Mouse (Mus musculus): ENCODE measurements around the gene Dlg5.

The Dlg5 gene

GRCm38 (mm10) chr14:24232641-24233633 lies 12.8 kb downstream of the Dlg5 start:
- no peak for DNase-seq (ENCODE audit: low spot score)

GRCm38 (mm10) chr14:24228549-24228948 lies 17.2 kb downstream of the Dlg5 start:
- no peak for DNase-seq (ENCODE audit: low spot score)

- DNase-seq (ENCODE audit: low spot score) = no peak
Measured at GRCm38 (mm10) chr14:24227015-24227414, 18.7 kb downstream of the Dlg5 start.

DNA sequence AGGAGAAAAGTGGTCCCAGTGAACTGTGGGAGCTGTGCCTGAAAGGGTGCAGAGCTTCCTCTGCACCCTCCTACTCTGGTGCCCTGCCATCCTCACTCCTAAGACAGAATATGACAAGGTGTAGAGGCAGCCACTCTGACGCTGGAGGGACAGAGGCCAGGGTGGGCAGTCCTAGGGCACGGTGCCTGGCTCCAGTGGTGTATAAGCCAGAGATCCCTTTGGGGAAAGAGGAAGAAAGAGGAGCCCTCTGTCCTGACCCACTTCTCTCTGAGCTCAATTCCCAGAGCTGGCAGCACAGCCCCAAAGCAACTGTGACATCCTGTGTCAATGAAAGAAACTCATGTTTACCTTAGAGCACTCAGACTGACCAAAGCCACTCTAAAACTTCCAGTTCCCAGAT lies 19.4 kb downstream of the Dlg5 start:
- no peak for DNase-seq (ENCODE audit: low spot score)

GRCm38 (mm10) chr14:24222759-24223158 lies 23.0 kb downstream of the Dlg5 start:
- DNase-seq (ENCODE audit: low spot score) = no peak

DNA sequence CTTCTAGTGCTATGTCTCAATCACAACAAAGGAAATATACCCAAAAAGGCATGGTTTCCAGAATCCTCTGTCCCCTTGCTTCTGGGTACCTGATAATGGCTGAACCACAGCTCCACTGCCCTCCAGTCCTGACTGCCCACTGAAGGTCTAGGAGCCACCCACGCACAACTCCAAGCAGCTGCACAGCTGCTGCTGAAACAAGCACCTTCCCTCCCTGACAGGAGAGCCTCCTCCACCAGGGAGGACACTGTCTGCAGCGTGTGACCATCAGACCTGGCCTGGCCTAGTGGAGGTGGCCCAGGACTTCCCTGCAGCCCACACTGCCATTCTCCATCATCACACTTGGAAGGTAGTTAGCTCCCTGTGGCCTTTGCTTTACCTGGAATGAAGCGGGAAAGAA lies 23.4 kb downstream of the Dlg5 start:
- no peak for DNase-seq (ENCODE audit: low spot score)

DNA sequence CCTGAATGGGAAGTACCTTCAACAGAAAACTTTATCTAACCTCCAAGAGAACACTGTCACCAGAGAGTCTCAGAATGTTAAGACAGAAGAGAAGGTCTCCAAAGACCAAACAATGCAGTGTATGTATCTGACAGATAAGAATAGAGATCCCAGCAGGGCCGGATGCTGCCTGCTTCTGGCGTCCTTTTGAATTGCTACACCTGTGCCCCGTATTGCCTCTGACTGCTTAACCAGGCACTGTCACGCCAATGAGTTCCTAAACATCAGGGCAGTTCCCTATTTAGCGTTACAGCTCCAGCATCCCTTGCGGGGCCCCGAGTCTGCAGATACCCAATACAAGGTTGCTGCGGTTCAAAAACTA lies 28.4 kb downstream of the Dlg5 start:
- DNase-seq (ENCODE audit: low spot score) = no peak

DNA sequence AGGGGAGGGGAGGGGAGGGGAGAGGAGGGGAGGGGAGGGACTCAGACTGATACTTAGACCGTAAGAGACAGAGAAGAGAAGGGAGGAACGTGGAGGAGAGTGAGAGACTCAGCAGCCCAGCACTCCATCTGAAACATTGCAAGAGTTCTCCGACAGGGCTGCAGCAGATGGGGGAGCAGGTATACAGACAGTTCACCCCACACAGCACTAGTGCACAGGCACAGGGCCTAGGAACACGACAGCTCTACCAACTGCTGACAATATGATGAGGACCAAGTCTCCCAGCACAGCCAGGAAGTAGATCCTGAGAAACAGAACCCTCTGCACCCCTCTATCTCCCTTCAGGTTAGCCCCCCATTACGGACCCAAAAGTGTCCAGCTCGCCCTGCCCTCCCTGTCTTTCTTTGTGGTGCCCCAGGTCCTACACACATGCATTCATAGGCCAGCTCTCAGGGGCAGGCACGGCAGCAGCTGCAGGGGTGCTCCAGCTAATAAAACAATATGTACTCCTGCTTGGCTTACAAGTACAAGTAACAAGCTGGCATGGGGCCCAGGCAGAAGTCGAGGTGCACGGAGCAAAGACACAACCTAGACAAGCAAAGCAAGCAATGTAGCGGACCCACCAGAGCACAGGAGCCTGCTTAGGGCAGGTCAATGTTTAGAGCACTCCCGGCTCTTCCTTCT lies 28.9 kb downstream of the Dlg5 start:
- DNase-seq (ENCODE audit: low spot score) = no peak

DNA sequence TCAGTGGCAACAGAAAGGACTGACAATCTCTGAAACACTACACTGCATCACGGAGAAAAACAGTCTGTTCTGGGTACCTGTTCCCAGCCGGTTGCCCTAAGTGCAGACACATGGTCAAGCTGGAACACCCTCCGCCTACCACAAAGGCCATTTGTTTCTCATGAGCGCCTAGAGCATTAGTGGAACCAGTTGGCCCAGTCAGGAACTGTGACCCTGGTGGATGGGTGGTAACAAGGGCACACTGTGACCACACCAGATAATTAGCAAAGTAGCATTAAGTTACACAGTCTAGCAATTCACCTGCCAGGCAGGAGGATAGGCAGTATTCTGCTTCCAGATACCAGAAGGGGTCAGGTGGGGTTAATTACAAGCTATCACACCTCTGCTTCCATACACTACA lies 29.7 kb downstream of the Dlg5 start:
- DNase-seq (ENCODE audit: low spot score) = no peak

DNA sequence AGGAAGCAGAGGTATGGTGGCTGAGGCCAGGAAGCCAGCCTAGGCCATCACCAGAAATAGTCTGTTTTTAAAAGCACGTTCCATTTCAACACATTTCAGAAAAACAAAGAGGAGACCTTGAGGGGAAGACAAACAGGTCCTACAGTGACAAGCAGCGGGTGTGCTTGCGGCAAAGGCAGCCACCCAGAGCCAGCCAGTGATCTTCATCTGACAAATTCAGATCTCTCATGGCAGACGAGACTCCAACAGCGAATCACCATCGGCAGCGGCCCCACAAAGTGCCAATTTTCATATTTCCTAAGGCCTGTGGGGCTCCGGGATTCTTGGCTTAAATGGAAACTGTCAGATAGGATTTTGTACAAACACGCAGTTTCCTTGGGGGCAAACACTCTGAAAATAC lies 31.3 kb downstream of the Dlg5 start:
- DNase-seq (ENCODE audit: low spot score) = no peak

GRCm38 (mm10) chr14:24213336-24213735 lies 32.4 kb downstream of the Dlg5 start:
- no peak for DNase-seq (ENCODE audit: low spot score)

GRCm38 (mm10) chr14:24212861-24213260 lies 32.9 kb downstream of the Dlg5 start:
- no peak for DNase-seq (ENCODE audit: low spot score)

GRCm38 (mm10) chr14:24207360-24207752 lies 38.4 kb downstream of the Dlg5 start:
- DNase-seq (ENCODE audit: low spot score) = no peak

- no peak for DNase-seq (ENCODE audit: low spot score)
Measured at GRCm38 (mm10) chr14:24206736-24207359, 38.9 kb downstream of the Dlg5 start.

GRCm38 (mm10) chr14:24206314-24206713 lies 39.4 kb downstream of the Dlg5 start:
- no peak for DNase-seq (ENCODE audit: low spot score)

DNA sequence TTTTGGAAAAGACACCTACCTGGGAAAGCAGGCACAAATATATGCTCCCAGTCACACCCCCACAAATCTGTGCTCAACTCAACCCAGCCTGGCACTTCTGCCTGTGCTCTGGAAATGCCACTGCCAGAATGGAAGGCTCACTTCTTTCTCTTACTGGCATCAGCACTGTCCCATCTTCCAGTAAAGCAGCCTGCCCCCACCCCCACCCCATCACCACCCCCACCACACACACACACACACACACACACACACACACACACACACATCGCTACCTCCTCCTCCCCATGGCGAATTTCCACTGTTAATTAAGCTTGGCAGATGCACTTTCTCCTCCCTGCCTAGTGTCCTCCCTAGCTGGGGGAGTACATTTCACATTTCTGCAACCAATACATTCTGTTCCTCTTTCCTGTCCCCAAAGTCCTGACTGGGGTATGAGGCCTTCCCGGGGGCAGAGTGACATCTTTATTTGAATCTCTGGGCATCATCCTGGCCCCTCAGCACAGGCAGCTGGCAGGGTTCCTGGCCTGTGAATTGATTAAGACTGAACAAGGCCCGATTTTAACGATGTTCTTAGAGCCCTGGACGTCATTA lies 40.3 kb downstream of the Dlg5 start:
- no peak for DNase-seq (ENCODE audit: low spot score)

GRCm38 (mm10) chr14:24203210-24203609 lies 42.5 kb downstream of the Dlg5 start:
- DNase-seq (ENCODE audit: low spot score) = no peak

DNA sequence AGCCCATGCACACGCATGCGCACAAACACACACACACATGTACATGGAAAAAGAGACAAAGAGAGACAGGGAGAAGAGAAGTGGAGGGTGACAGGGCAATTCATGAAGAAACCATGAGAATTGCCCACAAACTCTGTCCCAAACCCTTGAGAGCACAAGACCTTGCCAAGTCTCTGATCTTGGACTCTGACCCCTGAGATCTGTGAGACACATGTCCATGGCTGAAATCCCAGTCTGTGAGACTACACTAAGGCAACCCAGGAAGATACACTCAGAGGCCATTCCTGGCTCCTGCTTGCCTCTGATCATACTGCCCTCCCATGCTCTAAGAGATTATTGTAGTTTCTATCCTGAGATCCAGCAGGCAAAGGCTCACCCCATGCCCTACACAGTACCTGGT lies 44.9 kb downstream of the Dlg5 start:
- no peak for DNase-seq (ENCODE audit: low spot score)

GRCm38 (mm10) chr14:24199732-24200131 lies 46.0 kb downstream of the Dlg5 start:
- no peak for DNase-seq (ENCODE audit: low spot score)

DNA sequence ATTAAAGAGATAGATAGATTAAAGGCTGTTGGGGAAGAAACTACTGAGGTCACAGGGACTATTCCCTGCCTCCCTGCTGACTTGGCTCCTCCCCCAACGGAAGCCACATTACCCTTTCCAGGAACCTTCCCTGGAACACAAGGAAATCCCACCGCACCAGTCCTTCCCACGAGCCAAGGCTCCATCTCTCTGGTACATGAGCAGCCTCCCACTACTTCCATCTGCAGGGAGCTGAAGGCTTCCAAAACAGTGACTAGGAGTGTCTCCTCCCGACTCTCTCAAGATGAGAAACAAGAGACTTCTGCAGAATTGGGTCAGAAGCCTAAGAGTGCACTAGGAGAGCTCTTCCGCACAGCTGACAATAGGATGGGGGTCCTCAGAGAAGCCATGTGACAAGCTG lies 47.9 kb downstream of the Dlg5 start:
- DNase-seq (ENCODE audit: low spot score) = no peak

- no peak for DNase-seq (ENCODE audit: low spot score)
Measured at GRCm38 (mm10) chr14:24196947-24197346, 48.8 kb downstream of the Dlg5 start.

- DNase-seq (ENCODE audit: low spot score) = no peak
Measured at GRCm38 (mm10) chr14:24190131-24190530, 55.6 kb downstream of the Dlg5 start.

DNA sequence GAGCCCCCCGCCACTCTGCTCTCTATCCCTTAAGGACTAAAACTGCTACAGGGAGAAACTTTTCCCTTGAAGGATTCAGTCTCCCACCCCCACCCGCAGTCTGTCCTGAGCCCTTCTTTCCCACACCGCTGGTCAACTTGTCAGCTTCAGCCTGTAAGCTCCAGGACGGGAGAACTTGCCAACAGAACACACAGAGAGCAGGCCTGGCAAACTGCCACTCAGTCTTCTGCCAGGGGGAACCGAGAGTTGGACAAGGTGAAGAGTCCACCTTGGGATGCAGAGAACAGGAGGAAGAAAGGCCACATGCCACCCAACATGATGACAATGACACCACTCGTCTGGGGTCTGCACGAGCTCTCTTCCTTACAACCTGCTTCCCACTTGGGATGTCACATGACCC lies 56.1 kb downstream of the Dlg5 start:
- DNase-seq (ENCODE audit: low spot score) = no peak
